Mouse (Mus musculus): ENCODE results near the gene Mfsd4a.

GRCm38 (mm10) chr1:132001880-132002330 is 66.0 kb downstream of the Mfsd4a start:
- TF ChIP-seq CTCF (conservative IDR thresholded peaks at IDR 0.05; ENCODE audit: low read length), result no peak
- no peak for TF ChIP-seq POU5F1 (IDR thresholded peaks at IDR 0.05; ENCODE audit: borderline replicate concordance, low read length)

Measured in E14TG2a.4 (cell line).